Mouse (Mus musculus) brown adipose tissue, adult 24 weeks (tissue): ENCODE measurements around the gene Pigb. TPM values are rescaled to one million over a fixed set of nuclear protein-coding genes. Genes with fewer than 3 reads are reported as not detected.
"Not testable (repeated sequence)": the region's sequence is repeated elsewhere in the genome, so short reads cannot be mapped to it uniquely, and the experiment has no call there.

Experiments used
- H3K27ac ChIP-seq: fragments of 200-500 bp; replicated peaks from 2 replicates; pipeline ENCODE4 v1.5.1; 2012; ENCODE audit warnings: low read depth, mild to moderate bottlenecking, low read length
- H3K4me1 ChIP-seq: fragments of 200-500 bp; 2 replicates; pipeline ENCODE4 v1.6.1; 2012; ENCODE audit warnings: low read length, mixed read lengths; ENCODE audit not compliant: control insufficient read depth, insufficient read depth, insufficient read length
- H3K4me3 ChIP-seq: fragments of 200-500 bp; 2 replicates; pipeline ENCODE4 v1.5.1; 2012; ENCODE audit warnings: low read depth, mild to moderate bottlenecking, low read length, moderate library complexity; ENCODE audit not compliant: insufficient read depth
- polyA plus RNA-seq: library from polyadenylated mRNA; stranded (reverse); fragments of >200 nt; gene quantifications from 2 replicates; pipeline ENCODE4 v1.2.4, GENCODE M21; 2012; ENCODE audit not compliant: missing spikeins, insufficient read depth, insufficient read length

Gene Pigb
- 4.4 and 5.4 TPM in 2 replicates for polyA plus RNA-seq

GRCm38 (mm10) chr9:73040080-73040479 lies at the start of gene Pigb:
Gene Pigb (minus strand): TSS chr9:73040378.
- Histone ChIP-seq H3K4me1 (no peaks in the 10 kb centered on the region; the same call in 1 of the 2 replicates), H3K27ac (peak within 1 kb of the TSS; percentile 72), H3K4me3 (peak within 1 kb of the TSS; percentile 92)

GRCm38 (mm10) chr9:73089222-73089920 lies 49.2 kb upstream of the Pigb start:
- H3K27ac ChIP-seq, result no peak overlapping the region

GRCm38 (mm10) chr9:73087581-73087980 lies 47.4 kb upstream of the Pigb start:
- H3K27ac ChIP-seq, result no peak overlapping the region
- no peaks in the 10 kb centered on the region for H3K4me1 ChIP-seq
- H3K4me3 ChIP-seq, result no peak overlapping the region

More at GRCm38 (mm10) chr9:73089222-73089920, 49.2 kb upstream of the Pigb start:
- no peak overlapping the region for H3K4me3 ChIP-seq
- no peaks in the 10 kb centered on the region for H3K4me1 ChIP-seq

GRCm38 (mm10) chr9:73087121-73087520 lies 46.9 kb upstream of the Pigb start:
- Histone ChIP-seq H3K4me1 (no peaks in the 10 kb centered on the region), H3K27ac (no peak overlapping the region), H3K4me3 (peak overlapping the region; percentile 37; the same call in 1 of the 2 replicates)

- H3K4me3 ChIP-seq, result no peak overlapping the region
- H3K4me1 ChIP-seq, result no peaks in the 10 kb centered on the region
- H3K27ac ChIP-seq, result no peak overlapping the region
Measured at GRCm38 (mm10) chr9:73085845-73086244, 45.7 kb upstream of the Pigb start.

GRCm38 (mm10) chr9:73083956-73084355 lies 43.8 kb upstream of the Pigb start:
- no peak overlapping the region for H3K27ac ChIP-seq
- H3K4me1 ChIP-seq, result no peaks in the 10 kb centered on the region
- H3K4me3 ChIP-seq, result no peak overlapping the region

GRCm38 (mm10) chr9:73082291-73083000 lies 42.3 kb upstream of the Pigb start:
- no peak overlapping the region for H3K4me3 ChIP-seq
- no peaks in the 10 kb centered on the region for H3K4me1 ChIP-seq
- H3K27ac ChIP-seq, result no peak overlapping the region

GRCm38 (mm10) chr9:73079801-73080325 lies 39.7 kb upstream of the Pigb start:
- H3K27ac ChIP-seq, result no peak overlapping the region
- H3K4me1 ChIP-seq, result no peaks in the 10 kb centered on the region
- H3K4me3 ChIP-seq, result no peak overlapping the region

GRCm38 (mm10) chr9:73079349-73079748 lies 39.2 kb upstream of the Pigb start:
- H3K27ac ChIP-seq, H3K4me1 ChIP-seq, H3K4me3 ChIP-seq: not testable (repeated sequence)

- Histone ChIP-seq H3K4me3 (no peak overlapping the region), H3K27ac (no peak overlapping the region), H3K4me1 (no peaks in the 10 kb centered on the region)
Measured at GRCm38 (mm10) chr9:73073169-73073568, 33.0 kb upstream of the Pigb start.

GRCm38 (mm10) chr9:73072426-73072825 lies 32.2 kb upstream of the Pigb start:
- Histone ChIP-seq H3K4me1 (no peaks in the 10 kb centered on the region), H3K4me3 (no peak overlapping the region), H3K27ac (no peak overlapping the region)

GRCm38 (mm10) chr9:73070971-73071659 lies 30.9 kb upstream of the Pigb start:
- Histone ChIP-seq H3K4me3 (no peak overlapping the region), H3K27ac (no peak overlapping the region; the same call in 1 of the 2 replicates), H3K4me1 (no peaks in the 10 kb centered on the region)

GRCm38 (mm10) chr9:73068688-73069087 lies 28.5 kb upstream of the Pigb start:
- H3K4me3 ChIP-seq, result no peak overlapping the region
- no peak overlapping the region for H3K27ac ChIP-seq
- no peaks in the 10 kb centered on the region for H3K4me1 ChIP-seq

- no peaks in the 10 kb centered on the region for H3K4me1 ChIP-seq
- H3K27ac ChIP-seq, result no peak overlapping the region
- no peak overlapping the region for H3K4me3 ChIP-seq
Measured at GRCm38 (mm10) chr9:73068230-73068679, 28.1 kb upstream of the Pigb start.

GRCm38 (mm10) chr9:73067086-73067485 lies 26.9 kb upstream of the Pigb start:
- Histone ChIP-seq H3K4me3 (0 out of 2 replicates have a peak overlapping the region, but pooled peaks have one; percentile 3), H3K27ac (no peak overlapping the region)

More at GRCm38 (mm10) chr9:73067086-73067485, 26.9 kb upstream of the Pigb start:
- H3K4me1 ChIP-seq, result no peaks in the 10 kb centered on the region
